Mouse (Mus musculus): ENCODE measurements around the gene Tmed5. TPM values are rescaled to one million over a fixed set of nuclear protein-coding genes. Genes with fewer than 3 reads are reported as not detected.

The Tmed5 gene
- polyA plus RNA-seq, 1 experiment from 2014 or later: 45.1 TPM

GRCm38 (mm10) chr5:108085440-108085839, 47.0 kb downstream of the Tmed5 start:
- H3K4me1 ChIP-seq: no peaks in the 10 kb centered on the region
- no peak overlapping the region for H3K4me2 ChIP-seq
- no peak overlapping the region for H3K27ac ChIP-seq
- no peaks in the 10 kb centered on the region for H3K27me3 ChIP-seq (replicated peaks)
- ATAC-seq (ENCODE audit: insufficient read depth, low FRiP score, low read depth): no peak
- no peak overlapping the region for H3K4me3 ChIP-seq (replicated peaks)
- no peaks in the 10 kb centered on the region for H3K9me3 ChIP-seq
- H3K9ac ChIP-seq: no peak overlapping the region
- H3K36me3 ChIP-seq: peaks cover 15% of the 10 kb centered on the region
- 91% methylated on average over 2 of the region's 2 CpGs for WGBS

- Histone ChIP-seq H3K27ac (no peak overlapping the region), H3K9me3 (no peaks in the 10 kb centered on the region), H3K4me1 (no peaks in the 10 kb centered on the region), H3K4me3 (replicated peaks) (no peak overlapping the region), H3K4me2 (no peak overlapping the region), H3K36me3 (peaks cover 11% of the 10 kb centered on the region), H3K9ac (no peak overlapping the region), H3K27me3 (replicated peaks) (no peaks in the 10 kb centered on the region)
- 40% methylated on average over 2 of the region's 2 CpGs for WGBS
- ATAC-seq (ENCODE audit: insufficient read depth, low FRiP score, low read depth): no peak
Observed at GRCm38 (mm10) chr5:108082380-108082779, 50.0 kb downstream of the Tmed5 start.

GRCm38 (mm10) chr5:108079603-108080002, 52.8 kb downstream of the Tmed5 start:
- Histone ChIP-seq H3K4me3 (replicated peaks) (no peak overlapping the region), H3K9me3 (no peaks in the 10 kb centered on the region), H3K36me3 (peaks cover 20% of the 10 kb centered on the region; the same call in 1 of the 2 replicates), H3K27ac (no peak overlapping the region), H3K9ac (no peak overlapping the region), H3K27me3 (replicated peaks) (no peaks in the 10 kb centered on the region), H3K4me1 (no peaks in the 10 kb centered on the region), H3K4me2 (no peak overlapping the region)
- no peak for ATAC-seq (ENCODE audit: insufficient read depth, low FRiP score, low read depth)

GRCm38 (mm10) chr5:108076833-108077540, 55.4 kb downstream of the Tmed5 start:
- Histone ChIP-seq H3K27me3 (replicated peaks) (no peaks in the 10 kb centered on the region), H3K36me3 (peaks cover 28% of the 10 kb centered on the region; the same call in 1 of the 2 replicates), H3K4me1 (no peaks in the 10 kb centered on the region), H3K9me3 (no peaks in the 10 kb centered on the region), H3K4me2 (no peak overlapping the region), H3K27ac (no peak overlapping the region), H3K9ac (no peak overlapping the region), H3K4me3 (replicated peaks) (no peak overlapping the region)
- WGBS: 71% methylated on average over 6 of the region's 6 CpGs
- no peak for ATAC-seq (ENCODE audit: insufficient read depth, low FRiP score, low read depth)

DNA sequence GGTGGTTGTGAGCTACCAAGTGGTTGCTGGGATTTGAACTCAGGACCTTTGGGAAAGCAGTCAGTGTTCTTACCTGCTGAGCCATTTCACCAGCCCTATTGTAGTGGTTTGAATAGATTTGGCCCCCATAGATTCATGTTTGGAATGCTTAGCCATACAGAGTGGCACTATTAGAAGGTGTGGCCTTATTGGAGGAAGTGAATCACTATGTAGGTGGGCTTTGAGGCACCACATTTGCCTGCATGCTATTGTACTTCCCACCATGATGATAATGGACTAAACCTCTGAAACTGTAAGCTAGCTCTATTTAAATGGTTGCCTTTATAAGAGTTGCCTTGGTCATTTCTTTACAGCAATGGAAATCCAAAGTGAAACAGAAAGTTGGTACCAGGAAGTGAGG, 56.2 kb downstream of the Tmed5 start:
- H3K9ac ChIP-seq: no peak overlapping the region
- H3K4me2 ChIP-seq: no peak overlapping the region
- H3K27me3 ChIP-seq (replicated peaks): no peaks in the 10 kb centered on the region
- no peak overlapping the region for H3K4me3 ChIP-seq (replicated peaks)
- no peak overlapping the region for H3K27ac ChIP-seq
- H3K4me1 ChIP-seq: no peaks in the 10 kb centered on the region
- H3K9me3 ChIP-seq: no peaks in the 10 kb centered on the region
- no peak for ATAC-seq (ENCODE audit: insufficient read depth, low FRiP score, low read depth)
- peaks cover 28% of the 10 kb centered on the region; the same call in 1 of the 2 replicates for H3K36me3 ChIP-seq

DNA sequence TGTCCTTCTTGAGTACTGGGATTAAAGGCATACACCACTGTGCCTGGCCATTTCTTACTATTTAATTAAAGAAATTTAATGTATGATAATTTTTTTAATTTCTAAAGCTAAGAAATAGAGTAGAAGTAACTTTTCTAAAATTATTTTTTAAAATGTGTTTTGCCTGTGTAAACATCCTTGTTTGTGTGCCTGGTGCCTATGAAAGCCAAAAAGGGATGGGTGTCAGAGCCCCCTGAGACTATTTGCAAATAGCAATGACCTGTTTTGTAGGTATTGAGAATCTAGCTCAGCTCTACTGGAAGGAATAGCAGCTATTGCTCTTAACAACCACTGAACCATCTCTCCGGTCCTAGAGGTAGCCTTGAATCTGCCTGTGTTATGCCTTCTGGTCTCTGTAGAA, 60.1 kb downstream of the Tmed5 start:
- Histone ChIP-seq H3K36me3 (peaks cover 28% of the 10 kb centered on the region; the same call in 1 of the 2 replicates), H3K4me3 (replicated peaks) (no peak overlapping the region), H3K4me1 (no peaks in the 10 kb centered on the region), H3K27ac (no peak overlapping the region), H3K4me2 (no peak overlapping the region), H3K9me3 (no peaks in the 10 kb centered on the region), H3K27me3 (replicated peaks) (no peaks in the 10 kb centered on the region), H3K9ac (no peak overlapping the region)
- ATAC-seq (ENCODE audit: insufficient read depth, low FRiP score, low read depth): no peak
- 97% methylated on average over 1 of the region's 1 CpGs for WGBS

- peak; percentile 97 for ATAC-seq (ENCODE audit: insufficient read depth, low FRiP score, low read depth)
- Histone ChIP-seq H3K4me3 (replicated peaks) (peak within 1 kb of the TSS; percentile 96), H3K27me3 (replicated peaks) (no peaks in the 10 kb centered on the region), H3K4me1 (no peaks in the 10 kb centered on the region), H3K9ac (peak within 1 kb of the TSS; percentile 98), H3K36me3 (peaks cover 5% of the 10 kb centered on the region; the same call in 1 of the 2 replicates), H3K27ac (peak within 1 kb of the TSS; percentile 90), H3K9me3 (no peaks in the 10 kb centered on the region), H3K4me2 (peak within 1 kb of the TSS; percentile 76)
- under 1% methylated on average over 59 of the region's 59 CpGs for WGBS
Observed at GRCm38 (mm10) chr5:108065465-108066411, 66.7 kb downstream of the Tmed5 start, which contains the start of gene Mtf2. Gene Mtf2 (plus strand): TSS chr5:108065674.

- no peak overlapping the region for H3K27ac ChIP-seq
- no peaks in the 10 kb centered on the region for H3K9me3 ChIP-seq
- no peak for ATAC-seq (ENCODE audit: insufficient read depth, low FRiP score, low read depth)
- no peaks in the 10 kb centered on the region for H3K27me3 ChIP-seq (replicated peaks)
- H3K4me3 ChIP-seq (replicated peaks): no peak overlapping the region
- no peak overlapping the region for H3K4me2 ChIP-seq
- no peaks in the 10 kb centered on the region for H3K4me1 ChIP-seq
- 92% methylated on average over 9 of the region's 9 CpGs for WGBS
- no peak overlapping the region for H3K9ac ChIP-seq
- H3K36me3 ChIP-seq: no peaks in the 10 kb centered on the region
Observed at GRCm38 (mm10) chr5:108060413-108060812, 72.0 kb downstream of the Tmed5 start.

Other genes starting within 250 kb of the Tmed5 start
- gene Rpl5, start 232.1 kb downstream of the Tmed5 start, polyA plus RNA-seq (2015; fragmentation: Nextera tagmentation; extraction: Ambion mirVana): 73.7 and 75.9 TPM in 2 replicates
- gene Fam69a, start 145.5 kb downstream of the Tmed5 start, polyA plus RNA-seq (2015; fragmentation: Nextera tagmentation; extraction: Ambion mirVana): 24.1 and 28.7 TPM in 2 replicates
- 77.7 and 78.7 TPM in 2 replicates for gene Mtf2, start 66.9 kb downstream of the Tmed5 start, polyA plus RNA-seq (2015; fragmentation: Nextera tagmentation; extraction: Ambion mirVana)
- 8.6 and 9.7 TPM in 2 replicates for gene Ccdc18, start 255 bp upstream of the Tmed5 start, polyA plus RNA-seq (2015; fragmentation: Nextera tagmentation; extraction: Ambion mirVana)
- 39.7 and 41.1 TPM in 2 replicates for gene Dr1, start 136.3 kb upstream of the Tmed5 start, polyA plus RNA-seq (2015; fragmentation: Nextera tagmentation; extraction: Ambion mirVana)
- gene Pigg, start 180.0 kb upstream of the Tmed5 start, polyA plus RNA-seq (2015; fragmentation: Nextera tagmentation; extraction: Ambion mirVana): 6.5 and 6.7 TPM in 2 replicates
- 0.06 and 0.09 TPM in 2 replicates for gene Gm42517, start 235.3 kb upstream of the Tmed5 start, polyA plus RNA-seq (2015; fragmentation: Nextera tagmentation; extraction: Ambion mirVana)

Measured in stomach, embryonic 15.5 days (tissue).